Mouse (Mus musculus) intestine, postnatal 0 days (tissue): ENCODE measurements at regions not wholly inside any gene's neighbourhood (a gene's known extent, or its start where the extent isn't known, plus 50 kb on each side); places are given as distances from the start of the nearest gene placed in this dataset.

Experiments
- ATAC-seq: fragments of 200-750 bp; cut with Nextera tagmentation; 2 replicates; pipeline ENCODE4 v1.8.0; 2017; ENCODE audit warnings: mild to moderate bottlenecking, moderate TSS enrichment, moderate library complexity
- H3K27ac ChIP-seq: fragments of 300-500 bp; sonication (generic); 2 replicates; pipeline ENCODE4 v1.5.1; 2014; ENCODE audit warnings: mild to moderate bottlenecking, low read depth, low read length, moderate library complexity
- H3K27me3 ChIP-seq: fragments of 300-500 bp; sonication (generic); replicated peaks from 2 replicates; pipeline ENCODE4 v1.6.1; 2014; ENCODE audit warnings: low read length, mixed read lengths; ENCODE audit not compliant: control insufficient read depth, insufficient read depth
- H3K36me3 ChIP-seq: fragments of 300-500 bp; sonication (generic); 2 replicates; pipeline ENCODE4 v1.6.1; 2014; ENCODE audit warnings: mild to moderate bottlenecking, moderate library complexity; ENCODE audit not compliant: control insufficient read depth, insufficient read depth
- H3K4me1 ChIP-seq: fragments of 300-500 bp; sonication (generic); replicated peaks from 2 replicates; pipeline ENCODE4 v1.6.1; 2014; ENCODE audit warnings: antibody characterized with exemption, low read length, mixed read lengths; ENCODE audit not compliant: control insufficient read depth, insufficient read depth
- H3K4me2 ChIP-seq: fragments of 300-500 bp; sonication (generic); replicated peaks from 2 replicates; pipeline ENCODE4 v1.6.1; 2014; ENCODE audit warnings: low read depth, mild to moderate bottlenecking, moderate library complexity
- H3K4me3 ChIP-seq: fragments of 300-500 bp; sonication (generic); 2 replicates; pipeline ENCODE4 v1.5.1; 2014; ENCODE audit warnings: low read depth, low read length
- H3K9ac ChIP-seq: fragments of 300-500 bp; sonication (generic); 2 replicates; pipeline ENCODE4 v1.6.1; 2014; ENCODE audit warnings: mild to moderate bottlenecking, low read depth, low read length
- H3K9me3 ChIP-seq: fragments of 300-500 bp; sonication (generic); 2 replicates; pipeline ENCODE4 v1.6.1; 2016; ENCODE audit warnings: mixed run types; ENCODE audit not compliant: control insufficient read depth
- CTCF ChIP-seq: sonication (generic); IDR thresholded peaks from 2 replicates; pipeline ENCODE4 v1.5.1; 2016; ENCODE audit warnings: low read depth, mild to moderate bottlenecking, control low read depth, antibody characterized with exemption, moderate library complexity
- WGBS: fragments of 180-500 bp; shearing (Covaris S2); extraction: QIAGEN DNeasy Blood & Tissue Kit; methylation state at CpG from one replicate; pipeline ENCODE4 v1.1.7; 2014; 5-methylcytosine and 5-hydroxymethylcytosine counted together

- H3K4me2 ChIP-seq = no peak overlapping the region
- H3K4me1 ChIP-seq = no peaks in the 10 kb centered on the region
- H3K9ac ChIP-seq = no peak overlapping the region
- H3K4me3 ChIP-seq = no peak overlapping the region
- H3K36me3 ChIP-seq = no peaks in the 10 kb centered on the region
- 61% methylated on average over 15 of the region's 15 CpGs for WGBS
- ATAC-seq = no peak
- no peak overlapping the region for H3K27ac ChIP-seq
- no peaks in the 10 kb centered on the region for H3K9me3 ChIP-seq
- H3K27me3 ChIP-seq = no peaks in the 10 kb centered on the region
- no peak for TF ChIP-seq CTCF
Observed at GRCm38 (mm10) chr9:113177181-113177917, 530.7 kb downstream of the Pdcd6ip start.

- Histone ChIP-seq H3K36me3 (no peaks in the 10 kb centered on the region), H3K9me3 (no peaks in the 10 kb centered on the region), H3K4me1 (no peaks in the 10 kb centered on the region), H3K4me3 (no peak overlapping the region), H3K27me3 (no peaks in the 10 kb centered on the region), H3K27ac (no peak overlapping the region), H3K9ac (no peak overlapping the region), H3K4me2 (no peak overlapping the region)
- no peak for TF ChIP-seq CTCF
- WGBS = 82% methylated on average over 5 of the region's 5 CpGs
- no peak for ATAC-seq
Observed at GRCm38 (mm10) chr9:113171767-113172405, 536.2 kb downstream of the Pdcd6ip start.

GRCm38 (mm10) chr9:113162897-113163874 is 544.9 kb downstream of the Pdcd6ip start:
- H3K9ac ChIP-seq = no peak overlapping the region
- WGBS = 84% methylated on average over 12 of the region's 12 CpGs
- H3K4me3 ChIP-seq = no peak overlapping the region
- no peaks in the 10 kb centered on the region for H3K36me3 ChIP-seq
- ATAC-seq = no peak
- H3K9me3 ChIP-seq = no peaks in the 10 kb centered on the region
- no peak overlapping the region for H3K4me2 ChIP-seq
- TF ChIP-seq CTCF = no peak
- H3K4me1 ChIP-seq = no peaks in the 10 kb centered on the region
- H3K27ac ChIP-seq = no peak overlapping the region
- no peaks in the 10 kb centered on the region for H3K27me3 ChIP-seq

- Histone ChIP-seq H3K9ac (no peak overlapping the region), H3K4me3 (no peak overlapping the region), H3K27me3 (no peaks in the 10 kb centered on the region), H3K4me2 (no peak overlapping the region), H3K4me1 (no peaks in the 10 kb centered on the region), H3K27ac (no peak overlapping the region), H3K9me3 (no peaks in the 10 kb centered on the region), H3K36me3 (no peaks in the 10 kb centered on the region)
- no peak for TF ChIP-seq CTCF
- 87% methylated on average over 2 of the region's 2 CpGs for WGBS
- no peak for ATAC-seq
Observed at GRCm38 (mm10) chr9:113160011-113160410, 548.0 kb downstream of the Pdcd6ip start.

GRCm38 (mm10) chr9:113158080-113158479 is 550.0 kb downstream of the Pdcd6ip start:
- Histone ChIP-seq H3K9me3 (no peaks in the 10 kb centered on the region), H3K4me2 (no peak overlapping the region), H3K27me3 (no peaks in the 10 kb centered on the region), H3K4me1 (no peaks in the 10 kb centered on the region), H3K27ac (no peak overlapping the region), H3K4me3 (no peak overlapping the region), H3K36me3 (no peaks in the 10 kb centered on the region), H3K9ac (no peak overlapping the region)
- no peak for TF ChIP-seq CTCF
- 85% methylated on average over 6 of the region's 6 CpGs for WGBS
- ATAC-seq = no peak

- Histone ChIP-seq H3K36me3 (no peaks in the 10 kb centered on the region), H3K4me1 (no peaks in the 10 kb centered on the region), H3K9me3 (no peaks in the 10 kb centered on the region), H3K9ac (no peak overlapping the region), H3K4me3 (no peak overlapping the region), H3K27ac (no peak overlapping the region), H3K4me2 (no peak overlapping the region), H3K27me3 (no peaks in the 10 kb centered on the region)
- no peak for TF ChIP-seq CTCF
- WGBS = 84% methylated on average over 17 of the region's 17 CpGs
- no peak for ATAC-seq
Observed at GRCm38 (mm10) chr9:113157474-113158076, 550.5 kb downstream of the Pdcd6ip start.
